Mouse (Mus musculus) heart, postnatal 0 days (tissue): ENCODE data around the gene Pptc7. TPM values are rescaled to one million over a fixed set of nuclear protein-coding genes. Genes with fewer than 3 reads are reported as not detected.

Source experiments
- ATAC-seq: fragments of 200-750 bp; cut with Nextera tagmentation; 2 replicates; pipeline ENCODE4 v1.8.0; 2017; ENCODE audit warnings: low read depth, moderate number of reproducible peaks, moderate library complexity; ENCODE audit not compliant: insufficient read depth
- DNase-seq: peaks from one replicate; pipeline ENCODE4 v3.0.0-alpha.2; 2016; ENCODE audit warnings: low spot score
- H3K27ac ChIP-seq: fragments of 300-500 bp; sonication (generic); 2 replicates; pipeline ENCODE4 v1.5.1; 2014; ENCODE audit warnings: low read depth, mild to moderate bottlenecking
- H3K27me3 ChIP-seq: fragments of 300-500 bp; sonication (generic); 2 replicates; pipeline ENCODE4 v1.6.1; 2014; ENCODE audit warnings: low read length, mixed read lengths; ENCODE audit not compliant: control insufficient read depth, insufficient read depth
- H3K36me3 ChIP-seq: fragments of 300-500 bp; sonication (generic); replicated peaks from 2 replicates; pipeline ENCODE4 v1.6.1; 2014; ENCODE audit warnings: low read length, mixed read lengths; ENCODE audit not compliant: control insufficient read depth, insufficient read depth
- H3K4me1 ChIP-seq: fragments of 300-500 bp; sonication (generic); 2 replicates; pipeline ENCODE4 v1.6.1; 2014; ENCODE audit warnings: antibody characterized with exemption; ENCODE audit not compliant: control insufficient read depth, insufficient read depth
- H3K4me2 ChIP-seq: fragments of 300-500 bp; sonication (generic); 2 replicates; pipeline ENCODE4 v1.6.1; 2014; ENCODE audit warnings: low read depth, mild to moderate bottlenecking, low read length, moderate library complexity
- H3K4me3 ChIP-seq: fragments of 300-500 bp; sonication (generic); 2 replicates; pipeline ENCODE4 v1.5.1; 2014; ENCODE audit warnings: low read depth, low read length
- H3K9ac ChIP-seq: fragments of 300-500 bp; sonication (generic); replicated peaks from 2 replicates; pipeline ENCODE4 v1.6.1; 2014; ENCODE audit warnings: low read depth, low read length, mixed read lengths
- H3K9me3 ChIP-seq: fragments of 300-500 bp; sonication (generic); replicated peaks from 2 replicates; pipeline ENCODE4 v1.6.1; 2016; ENCODE audit warnings: low read length; ENCODE audit not compliant: control insufficient read depth
- CTCF ChIP-seq: IDR thresholded peaks from 2 replicates; pipeline ENCODE4 v1.5.1; 2016; ENCODE audit warnings: antibody characterized with exemption, control low read depth, low read depth
- EP300 ChIP-seq: IDR thresholded peaks from 2 replicates; pipeline ENCODE4 v1.6.1; 2016; ENCODE audit warnings: antibody characterized with exemption, low read depth
- WGBS: fragments of 180-500 bp; shearing (Covaris S2); extraction: QIAGEN DNeasy Blood & Tissue Kit; methylation state at CpG from one replicate; pipeline ENCODE4 v1.1.7; 2014; 5-methylcytosine and 5-hydroxymethylcytosine counted together
- polyA plus RNA-seq: library from polyadenylated mRNA; unstranded; fragments of >200 nt; fragmentation: Nextera tagmentation; extraction: Ambion mirVana; gene quantifications from 2 replicates; pipeline ENCODE4 v1.2.1, GENCODE M21; 2015
- total RNA-seq: library from RNA; depleted of rRNA; stranded (reverse); fragments of >200 nt; gene quantifications from 2 replicates; pipeline ENCODE4 v1.2.3, GENCODE M21; 2014; ENCODE audit warnings: low replicate concordance

Gene Pptc7
- total and polyA plus RNA-seq, 2 experiments from 2014 or later = 20.5 to 33.9 TPM

DNA sequence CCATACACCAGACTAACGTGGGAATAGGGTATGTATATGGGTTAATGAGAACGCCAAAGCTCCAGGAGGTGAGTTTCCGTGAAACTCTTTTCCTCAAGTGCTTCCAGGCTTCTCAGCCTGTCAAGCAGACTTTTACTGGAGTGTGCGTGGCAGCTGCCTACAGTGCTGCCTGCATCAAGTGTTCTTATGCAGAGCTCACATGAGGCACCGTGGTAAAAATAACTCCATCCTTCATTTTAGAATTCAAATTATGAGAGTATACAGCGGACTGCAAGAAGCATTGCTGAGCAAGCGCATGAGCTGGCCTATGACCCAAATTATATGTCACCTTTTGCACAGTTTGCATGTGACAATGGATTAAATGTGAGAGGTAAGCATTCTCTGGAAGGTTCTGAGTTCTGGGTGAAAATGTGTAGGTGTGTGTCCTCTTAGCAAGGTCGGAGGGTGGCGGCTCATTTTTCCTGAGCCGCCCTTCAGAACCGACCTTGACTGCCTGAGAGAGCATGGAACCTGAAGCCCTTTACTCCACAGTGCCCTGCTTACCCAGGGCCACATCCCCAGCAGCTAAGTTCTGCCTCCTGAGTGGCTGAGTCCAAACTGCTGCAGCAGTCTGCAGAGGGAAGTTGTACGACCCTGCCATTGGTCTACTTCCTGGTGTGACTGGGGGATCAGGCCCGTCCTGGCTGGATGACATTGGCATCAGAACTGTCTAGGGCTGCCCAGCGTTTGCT, 35.5 kb downstream of the Pptc7 start:
- DNase-seq = peak; percentile 87
- Histone ChIP-seq H3K9me3 (no peaks in the 10 kb centered on the region), H3K9ac (peak overlapping the region; percentile 45; the same call in 1 of the 2 replicates), H3K27me3 (no peaks in the 10 kb centered on the region), H3K4me2 (peak overlapping the region; percentile 14; the same call in 1 of the 2 replicates), H3K36me3 (peaks cover 45% of the 10 kb centered on the region), H3K27ac (peak overlapping the region; percentile 99), H3K4me3 (no peak overlapping the region), H3K4me1 (peaks cover 40% of the 10 kb centered on the region)
- TF ChIP-seq EP300 (peak; percentile 29), CTCF (no peak)
- 36% methylated on average over 14 of the region's 14 CpGs for WGBS
- peak; percentile 71 for ATAC-seq

GRCm38 (mm10) chr5:122320205-122320781, 36.1 kb downstream of the Pptc7 start:
- Histone ChIP-seq H3K4me1 (peaks cover 38% of the 10 kb centered on the region), H3K9me3 (no peaks in the 10 kb centered on the region), H3K27ac (peak overlapping the region; percentile 99), H3K27me3 (no peaks in the 10 kb centered on the region), H3K4me3 (no peak overlapping the region), H3K9ac (peak overlapping the region; percentile 14; the same call in 1 of the 2 replicates), H3K36me3 (peaks cover 51% of the 10 kb centered on the region), H3K4me2 (peak overlapping the region; percentile 14; the same call in 1 of the 2 replicates)
- WGBS = 45% methylated on average over 12 of the region's 12 CpGs
- TF ChIP-seq EP300 = no peak
- no peak for TF ChIP-seq CTCF
- no peak for DNase-seq
- ATAC-seq = peak; percentile 54

GRCm38 (mm10) chr5:122323523-122323922, 39.4 kb downstream of the Pptc7 start:
- H3K4me3 ChIP-seq = no peak overlapping the region
- no peak for DNase-seq
- peaks cover 53% of the 10 kb centered on the region for H3K36me3 ChIP-seq
- ATAC-seq = no peak
- H3K9ac ChIP-seq = no peak overlapping the region
- no peak overlapping the region for H3K4me2 ChIP-seq
- no peaks in the 10 kb centered on the region for H3K27me3 ChIP-seq
- peak overlapping the region; percentile 15; the same call in 1 of the 2 replicates for H3K27ac ChIP-seq
- 43% methylated on average over 8 of the region's 8 CpGs for WGBS
- no peaks in the 10 kb centered on the region for H3K9me3 ChIP-seq
- peaks cover 17% of the 10 kb centered on the region for H3K4me1 ChIP-seq
- TF ChIP-seq EP300 = no peak
- no peak for TF ChIP-seq CTCF

- peaks cover 54% of the 10 kb centered on the region for H3K36me3 ChIP-seq
- no peak for ATAC-seq
- no peaks in the 10 kb centered on the region for H3K27me3 ChIP-seq
- no peak overlapping the region for H3K4me2 ChIP-seq
- DNase-seq = no peak
- TF ChIP-seq CTCF (no peak), EP300 (no peak)
- H3K9ac ChIP-seq = no peak overlapping the region
- WGBS = 76% methylated on average over 23 of the region's 23 CpGs
- no peak overlapping the region for H3K27ac ChIP-seq
- H3K4me3 ChIP-seq = no peak overlapping the region
- H3K9me3 ChIP-seq = no peaks in the 10 kb centered on the region
- peaks cover 6% of the 10 kb centered on the region for H3K4me1 ChIP-seq
Measured at GRCm38 (mm10) chr5:122324608-122325431, 40.7 kb downstream of the Pptc7 start.

DNA sequence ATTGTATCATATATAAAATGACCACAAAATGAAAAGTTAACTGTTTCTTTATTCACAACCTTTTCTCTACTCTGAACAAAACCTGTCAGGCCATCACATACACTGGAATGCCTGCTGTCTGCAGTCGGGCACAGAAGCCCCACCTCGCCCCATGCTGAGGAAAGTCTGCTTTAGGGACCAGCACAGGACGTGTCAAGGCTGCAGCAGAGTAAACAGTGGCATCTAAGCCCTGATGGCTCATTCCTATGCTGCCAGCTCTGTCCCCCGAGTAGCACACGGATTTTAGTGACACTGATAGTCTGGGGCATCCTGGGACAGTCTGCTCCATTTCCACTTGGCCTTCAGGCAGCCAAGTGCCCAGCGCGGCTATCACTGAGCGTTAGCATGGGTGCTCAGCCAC, 41.3 kb downstream of the Pptc7 start:
- H3K9ac ChIP-seq = no peak overlapping the region
- ATAC-seq (peak; percentile 34), DNase-seq (no peak)
- whole genome bisulfite sequencing = 77% methylated on average over 8 of the region's 8 CpGs
- no peak overlapping the region for H3K4me2 ChIP-seq
- peaks cover 2% of the 10 kb centered on the region; the same call in 1 of the 2 replicates for H3K4me1 ChIP-seq
- peaks cover 47% of the 10 kb centered on the region for H3K36me3 ChIP-seq
- no peak overlapping the region for H3K4me3 ChIP-seq
- no peak overlapping the region for H3K27ac ChIP-seq
- TF ChIP-seq CTCF (no peak), EP300 (no peak)
- no peaks in the 10 kb centered on the region for H3K27me3 ChIP-seq
- H3K9me3 ChIP-seq = no peaks in the 10 kb centered on the region
